Mouse (Mus musculus) midbrain, embryonic 11.5 days (tissue): ENCODE measurements around the gene Adcy6. TPM values are rescaled to one million over a fixed set of nuclear protein-coding genes. Genes with fewer than 3 reads are reported as not detected.

ENCODE experiments used
- ATAC-seq: fragments of 200-750 bp; cut with Nextera tagmentation; 2 replicates; pipeline ENCODE4 v1.8.0; 2017; ENCODE audit warnings: moderate TSS enrichment, moderate library complexity; ENCODE audit not compliant: low FRiP score
- DNase-seq: peaks from one replicate; pipeline ENCODE4 v3.0.0; 2015; ENCODE audit warnings: low spot score; ENCODE audit errors: missing footprints
- H3K27ac ChIP-seq: fragments of 300-500 bp; sonication (generic); 2 replicates; pipeline ENCODE4 v1.5.1; 2014; ENCODE audit warnings: low read depth, low read length
- H3K27me3 ChIP-seq: fragments of 300-500 bp; sonication (generic); 2 replicates; pipeline ENCODE4 v1.6.1; 2014; ENCODE audit warnings: mild to moderate bottlenecking, low read length, moderate library complexity, mixed read lengths; ENCODE audit not compliant: control insufficient read depth, insufficient read depth
- H3K36me3 ChIP-seq: fragments of 300-500 bp; sonication (generic); 2 replicates; pipeline ENCODE4 v1.6.1; 2014; ENCODE audit warnings: mild to moderate bottlenecking, low read length, moderate library complexity, mixed read lengths; ENCODE audit not compliant: control insufficient read depth, insufficient read depth
- H3K4me1 ChIP-seq: fragments of 300-500 bp; sonication (generic); 2 replicates; pipeline ENCODE4 v1.6.1; 2014; ENCODE audit warnings: low read length; ENCODE audit not compliant: control insufficient read depth, insufficient read depth
- H3K4me2 ChIP-seq: fragments of 300-500 bp; sonication (generic); 2 replicates; pipeline ENCODE4 v1.6.1; 2014; ENCODE audit warnings: mild to moderate bottlenecking, moderate library complexity
- H3K4me3 ChIP-seq: fragments of 300-500 bp; sonication (generic); 2 replicates; pipeline ENCODE4 v1.5.1; 2014; ENCODE audit warnings: low read depth, low read length
- H3K9ac ChIP-seq: fragments of 300-500 bp; sonication (generic); 2 replicates; pipeline ENCODE4 v1.6.1; 2014; ENCODE audit warnings: low read length
- H3K9me3 ChIP-seq: fragments of 300-500 bp; sonication (generic); 2 replicates; pipeline ENCODE4 v1.6.1; 2016; ENCODE audit warnings: low read length; ENCODE audit not compliant: control insufficient read depth
- WGBS: fragments of 180-500 bp; shearing (Covaris S2); extraction: QIAGEN DNeasy Blood & Tissue Kit; methylation state at CpG from one replicate; pipeline ENCODE4 v1.1.7; 2014; 5-methylcytosine and 5-hydroxymethylcytosine counted together
- polyA plus RNA-seq: library from polyadenylated mRNA; unstranded; fragments of >200 nt; fragmentation: Nextera tagmentation; extraction: Ambion mirVana; gene quantifications from 2 replicates; pipeline ENCODE4 v1.2.1, GENCODE M21; 2014

Gene Adcy6
- polyA plus RNA-seq, 1 experiment from 2014 or later, result 9.3 TPM

DNA sequence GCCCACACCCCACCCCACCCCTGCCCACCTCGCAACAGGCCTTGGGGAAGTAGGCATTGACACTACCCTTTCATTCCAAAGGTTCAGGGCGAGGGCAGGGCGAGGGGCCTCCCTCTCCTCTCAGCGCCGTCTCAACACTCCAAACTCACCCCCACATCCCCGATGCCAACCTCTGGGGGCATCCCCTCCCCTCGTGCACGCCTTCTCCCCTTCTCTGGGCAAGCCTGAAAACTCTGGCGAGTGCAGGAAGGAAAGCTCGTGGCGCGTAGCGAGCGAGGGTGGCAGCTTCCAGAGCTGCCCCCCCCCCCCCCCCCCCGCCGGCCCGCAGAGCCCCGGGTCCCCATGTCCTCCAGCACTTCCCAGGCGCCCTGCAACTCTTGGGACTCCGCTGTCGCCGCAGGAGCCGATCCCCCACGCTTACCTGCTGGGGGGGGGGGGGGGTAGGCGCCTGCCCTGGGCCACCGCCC, 1.1 kb downstream of the Adcy6 start:
- Histone ChIP-seq H3K4me2 (peak overlapping the region; percentile 95), H3K4me1 (peaks cover 26% of the 10 kb centered on the region), H3K27ac (peak overlapping the region; percentile 58), H3K9ac (peak overlapping the region; percentile 92), H3K4me3 (peak overlapping the region; percentile 85), H3K36me3 (peaks cover 4% of the 10 kb centered on the region), H3K9me3 (no peaks in the 10 kb centered on the region), H3K27me3 (no peaks in the 10 kb centered on the region; the same call in 1 of the 2 replicates)
- peak; percentile 56 for ATAC-seq
- DNase-seq, result peak; percentile 92
- WGBS, result 2% methylated on average over 6 of the region's 26 CpGs

DNA sequence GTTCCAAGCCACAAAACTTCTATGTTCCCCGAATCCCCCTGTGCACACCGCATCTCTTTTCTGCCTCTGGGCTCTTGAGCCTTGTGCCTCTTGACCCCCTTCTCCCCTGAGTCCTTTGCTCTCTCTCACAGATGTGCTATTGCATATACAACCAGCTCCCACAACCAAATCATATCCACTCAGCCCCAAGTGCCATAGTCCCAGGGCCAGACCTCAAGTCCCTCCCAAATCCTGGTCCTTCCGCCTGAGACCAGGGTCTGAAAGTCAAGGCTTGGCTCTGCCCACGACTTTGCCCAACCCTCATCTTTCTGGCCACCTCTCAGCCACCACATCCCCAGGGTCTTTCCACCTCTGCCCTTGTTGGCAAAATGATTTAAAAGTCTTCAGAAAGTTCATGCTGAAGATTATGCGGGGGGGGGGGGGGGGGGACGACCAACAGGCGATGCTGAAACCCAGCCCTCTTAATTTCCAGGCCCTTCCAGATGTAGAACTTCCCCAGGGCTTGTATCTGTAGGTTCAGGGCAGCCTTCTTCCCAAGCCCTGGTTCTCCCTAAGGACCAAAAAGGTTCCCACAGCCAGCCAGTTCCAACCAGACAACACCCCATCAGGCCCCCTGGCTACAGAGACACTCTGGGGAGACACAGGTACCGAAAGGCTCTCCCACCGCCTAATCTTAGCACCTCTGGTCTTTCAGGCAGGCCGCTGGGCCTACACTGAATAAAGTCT, 1.7 kb downstream of the Adcy6 start:
- Histone ChIP-seq H3K27ac (no peak overlapping the region), H3K27me3 (no peaks in the 10 kb centered on the region; the same call in 1 of the 2 replicates), H3K9me3 (no peaks in the 10 kb centered on the region), H3K4me2 (peak overlapping the region; percentile 95), H3K36me3 (peaks cover 5% of the 10 kb centered on the region), H3K4me1 (peaks cover 26% of the 10 kb centered on the region), H3K4me3 (peak overlapping the region; percentile 85), H3K9ac (peak overlapping the region; percentile 92)
- ATAC-seq, result peak; percentile 0; the same call in 1 of the 2 replicates
- DNase-seq, result no peak
- WGBS, result 19% methylated on average over 9 of the region's 10 CpGs

DNA sequence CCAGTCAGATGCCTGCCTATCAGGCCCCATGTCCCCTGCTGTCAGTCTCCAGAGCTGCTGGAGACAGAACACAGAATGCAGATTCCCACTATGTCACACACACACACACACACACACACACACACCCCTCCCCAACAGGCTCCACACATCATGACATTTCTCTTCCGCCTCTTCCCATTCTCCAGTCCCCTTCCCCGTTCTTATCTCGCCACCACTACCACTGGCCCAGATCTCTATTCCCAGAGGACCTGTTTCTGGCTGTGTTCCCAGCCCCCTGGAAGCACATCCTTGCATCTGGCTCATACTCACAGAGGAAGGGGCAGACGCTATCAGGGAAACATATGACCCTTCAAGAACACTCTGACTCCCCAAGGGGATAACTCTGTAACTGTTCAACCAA, 2.3 kb downstream of the Adcy6 start:
- peaks cover 26% of the 10 kb centered on the region for H3K4me1 ChIP-seq
- WGBS, result 60% methylated on average over 4 of the region's 4 CpGs

DNA sequence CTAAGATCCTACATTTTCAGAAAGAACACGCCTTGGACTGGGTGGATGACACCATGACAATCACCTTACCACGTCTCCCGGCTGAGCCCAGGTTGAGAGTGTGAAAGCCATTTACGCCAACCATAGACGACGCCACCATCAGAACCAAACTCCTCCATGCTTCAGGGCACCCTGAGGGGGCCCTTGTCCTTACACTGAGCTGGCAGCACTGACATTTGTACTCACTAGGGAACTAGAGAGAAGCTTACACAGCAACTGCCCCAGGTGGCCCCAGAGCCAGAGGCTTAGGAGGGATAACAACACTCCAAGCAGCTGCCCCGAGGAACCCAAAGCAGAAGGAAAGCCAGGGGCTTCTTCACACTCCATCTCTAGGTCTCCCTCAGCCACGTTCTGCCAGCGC, 3.1 kb downstream of the Adcy6 start:
- Histone ChIP-seq H3K27ac (no peak overlapping the region), H3K9me3 (no peaks in the 10 kb centered on the region), H3K27me3 (no peaks in the 10 kb centered on the region; the same call in 1 of the 2 replicates), H3K4me2 (no peak overlapping the region), H3K4me3 (no peak overlapping the region), H3K4me1 (peaks cover 26% of the 10 kb centered on the region), H3K36me3 (peaks cover 5% of the 10 kb centered on the region), H3K9ac (no peak overlapping the region)
- no peak for DNase-seq
- ATAC-seq, result no peak
- WGBS, result 64% methylated on average over 9 of the region's 9 CpGs

More for the DNA sequence above, 2.3 kb downstream of the Adcy6 start:
- Histone ChIP-seq H3K4me3 (peak overlapping the region; percentile 85), H3K27ac (no peak overlapping the region), H3K4me2 (peak overlapping the region; percentile 95), H3K9ac (0 out of 2 replicates have a peak overlapping the region, but pooled peaks have one; percentile 92), H3K36me3 (peaks cover 5% of the 10 kb centered on the region), H3K9me3 (no peaks in the 10 kb centered on the region), H3K27me3 (no peaks in the 10 kb centered on the region; the same call in 1 of the 2 replicates)
- DNase-seq (no peak), ATAC-seq (no peak)

DNA sequence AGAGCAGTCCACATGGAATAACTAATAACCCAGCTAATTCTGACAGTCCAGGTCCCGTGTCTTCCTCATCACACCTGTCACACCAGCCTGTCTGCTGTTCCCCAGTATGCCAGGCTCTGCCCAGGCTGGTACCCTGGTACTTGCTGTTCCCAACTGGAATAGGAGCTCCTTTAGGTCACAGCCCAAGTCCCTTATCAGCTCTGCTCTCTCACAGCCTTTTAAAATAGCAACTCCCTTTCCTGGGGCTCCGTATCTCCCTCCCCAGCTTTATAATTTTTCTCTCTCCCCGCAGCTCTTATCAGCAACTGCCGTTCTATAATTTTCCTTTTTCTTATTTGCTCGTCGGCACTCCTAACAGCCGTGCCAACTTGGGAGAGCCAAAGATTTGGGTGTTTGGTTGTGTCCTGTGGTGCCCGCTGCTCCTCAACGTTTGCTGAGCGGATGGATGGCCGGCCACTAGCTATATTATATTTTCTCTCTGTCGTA, 3.8 kb downstream of the Adcy6 start:
- no peaks in the 10 kb centered on the region; the same call in 1 of the 2 replicates for H3K27me3 ChIP-seq
- ATAC-seq (no peak), DNase-seq (no peak)
- H3K4me2 ChIP-seq, result no peak overlapping the region
- peaks cover 5% of the 10 kb centered on the region for H3K36me3 ChIP-seq
- H3K4me1 ChIP-seq, result peaks cover 26% of the 10 kb centered on the region
- H3K27ac ChIP-seq, result no peak overlapping the region
- no peaks in the 10 kb centered on the region for H3K9me3 ChIP-seq
- H3K9ac ChIP-seq, result no peak overlapping the region
- H3K4me3 ChIP-seq, result no peak overlapping the region
- 88% methylated on average over 12 of the region's 12 CpGs for WGBS

DNA sequence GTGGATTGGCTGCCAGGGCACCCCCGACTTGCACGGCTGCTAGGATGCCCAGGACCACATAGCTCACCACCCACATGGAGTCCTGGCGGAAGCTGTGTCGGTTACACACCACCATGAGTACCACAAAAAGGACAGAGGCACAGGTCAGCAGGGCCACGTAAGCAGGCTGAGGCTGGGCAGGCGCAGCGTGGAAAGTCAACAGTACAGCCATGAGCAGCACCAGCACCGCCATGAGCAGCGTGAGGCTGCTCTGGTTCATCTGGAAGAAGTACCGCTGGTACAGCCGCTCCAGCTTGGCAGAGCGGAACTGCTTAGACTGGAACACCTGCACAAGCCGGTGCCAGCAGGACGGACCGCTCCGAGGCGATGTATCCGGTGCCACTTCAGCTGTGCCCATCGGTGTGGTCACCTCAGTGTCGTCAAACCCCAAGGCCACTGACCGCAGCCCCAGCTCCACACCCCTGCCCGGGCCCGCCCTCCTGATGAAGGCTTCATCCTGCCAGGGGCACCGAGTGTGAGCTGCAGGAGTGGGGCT, 5.8 kb downstream of the Adcy6 start:
- H3K4me2 ChIP-seq, result no peak overlapping the region
- no peak for ATAC-seq
- peaks cover 7% of the 10 kb centered on the region for H3K36me3 ChIP-seq
- no peak overlapping the region for H3K27ac ChIP-seq
- no peaks in the 10 kb centered on the region for H3K27me3 ChIP-seq
- no peak overlapping the region for H3K9ac ChIP-seq
- H3K4me1 ChIP-seq, result peaks cover 20% of the 10 kb centered on the region
- H3K9me3 ChIP-seq, result no peaks in the 10 kb centered on the region
- 93% methylated on average over 24 of the region's 24 CpGs for WGBS
- DNase-seq, result no peak
- H3K4me3 ChIP-seq, result no peak overlapping the region

DNA sequence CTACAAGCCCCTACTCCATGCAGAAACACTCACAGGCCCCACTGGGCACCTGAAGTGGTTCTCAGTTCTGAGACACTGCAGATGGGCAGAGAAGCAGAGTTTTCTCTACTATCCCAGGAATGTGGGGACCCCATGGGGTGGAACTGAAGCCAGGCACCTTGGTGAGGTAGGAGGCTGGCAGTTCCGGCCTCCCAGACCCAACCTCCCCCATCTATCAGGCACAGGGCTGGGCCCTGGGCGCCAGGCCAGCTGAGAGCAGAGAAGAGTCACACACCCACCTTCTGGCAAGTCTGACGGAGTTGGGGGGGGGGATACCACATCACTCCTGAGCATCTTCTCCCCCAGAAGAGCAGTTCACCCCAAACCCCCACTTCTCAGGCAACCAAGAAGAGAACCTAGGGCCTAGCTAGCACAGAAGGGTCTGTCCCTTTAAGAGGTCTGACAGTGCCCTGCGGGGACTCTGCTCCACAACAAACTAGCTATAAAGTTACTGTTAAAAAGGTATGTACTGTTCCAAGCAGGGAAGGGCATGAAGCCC, 6.9 kb downstream of the Adcy6 start:
- Histone ChIP-seq H3K27ac (no peak overlapping the region), H3K9me3 (no peaks in the 10 kb centered on the region), H3K4me2 (no peak overlapping the region), H3K4me3 (no peak overlapping the region), H3K4me1 (peaks cover 13% of the 10 kb centered on the region), H3K36me3 (peaks cover 13% of the 10 kb centered on the region), H3K27me3 (no peaks in the 10 kb centered on the region), H3K9ac (no peak overlapping the region)
- WGBS, result 81% methylated on average over 4 of the region's 4 CpGs
- ATAC-seq, result no peak
- no peak for DNase-seq

DNA sequence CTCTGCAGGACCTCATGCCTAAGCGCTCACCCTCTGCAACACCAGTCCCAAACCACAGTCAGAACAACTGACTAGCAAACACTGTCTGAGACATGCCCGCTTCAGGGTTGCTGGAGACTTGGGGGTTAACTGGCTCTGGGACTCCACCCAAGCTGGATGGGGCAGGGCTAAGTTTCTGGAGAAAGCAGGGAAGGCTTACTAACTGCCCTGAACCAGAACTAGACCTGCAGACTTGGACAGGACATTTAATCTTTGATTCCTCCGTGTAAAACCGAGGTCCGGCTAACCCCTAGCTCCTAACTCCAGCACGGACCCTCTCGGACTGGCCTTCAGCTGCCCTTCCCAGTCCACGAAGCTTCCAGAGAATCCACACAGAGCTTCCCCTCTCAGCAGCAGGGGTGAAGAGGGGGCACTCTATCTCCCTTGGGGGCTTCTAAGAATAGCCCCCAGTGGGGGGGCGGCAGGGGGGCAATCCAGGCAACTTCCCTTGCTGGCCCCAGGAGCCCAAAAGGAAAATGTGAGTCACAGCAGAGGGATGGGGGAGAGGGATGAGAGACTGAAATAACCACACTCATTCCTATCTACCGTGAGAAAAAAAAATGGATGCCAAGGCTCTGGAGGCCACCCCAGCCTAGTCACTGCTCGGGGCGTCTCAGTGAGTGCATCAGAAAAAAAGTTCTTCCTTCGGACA, 7.5 kb downstream of the Adcy6 start:
- no peak overlapping the region for H3K4me2 ChIP-seq
- no peaks in the 10 kb centered on the region for H3K27me3 ChIP-seq
- H3K4me3 ChIP-seq, result no peak overlapping the region
- DNase-seq, result no peak
- no peak for ATAC-seq
- H3K27ac ChIP-seq, result no peak overlapping the region
- H3K36me3 ChIP-seq, result peaks cover 18% of the 10 kb centered on the region
- no peak overlapping the region for H3K9ac ChIP-seq
- no peaks in the 10 kb centered on the region for H3K9me3 ChIP-seq
- H3K4me1 ChIP-seq, result peaks cover 7% of the 10 kb centered on the region
- WGBS, result 65% methylated on average over 13 of the region's 13 CpGs
